Mouse (Mus musculus): ENCODE data around the gene Ptgr2. TPM values are rescaled to one million over a fixed set of nuclear protein-coding genes. Genes with fewer than 3 reads are reported as not detected.
A peak's percentile ranks its signal among the peaks of the same experiment; 100 is the strongest.
"Not testable (repeated sequence)": the region's sequence is repeated elsewhere in the genome, so short reads cannot be mapped to it uniquely, and the experiment has no call there.

The Ptgr2 gene
- polyA plus RNA-seq (2012; rRNA removed): 2.8 and 4.2 TPM in 2 replicates

DNA sequence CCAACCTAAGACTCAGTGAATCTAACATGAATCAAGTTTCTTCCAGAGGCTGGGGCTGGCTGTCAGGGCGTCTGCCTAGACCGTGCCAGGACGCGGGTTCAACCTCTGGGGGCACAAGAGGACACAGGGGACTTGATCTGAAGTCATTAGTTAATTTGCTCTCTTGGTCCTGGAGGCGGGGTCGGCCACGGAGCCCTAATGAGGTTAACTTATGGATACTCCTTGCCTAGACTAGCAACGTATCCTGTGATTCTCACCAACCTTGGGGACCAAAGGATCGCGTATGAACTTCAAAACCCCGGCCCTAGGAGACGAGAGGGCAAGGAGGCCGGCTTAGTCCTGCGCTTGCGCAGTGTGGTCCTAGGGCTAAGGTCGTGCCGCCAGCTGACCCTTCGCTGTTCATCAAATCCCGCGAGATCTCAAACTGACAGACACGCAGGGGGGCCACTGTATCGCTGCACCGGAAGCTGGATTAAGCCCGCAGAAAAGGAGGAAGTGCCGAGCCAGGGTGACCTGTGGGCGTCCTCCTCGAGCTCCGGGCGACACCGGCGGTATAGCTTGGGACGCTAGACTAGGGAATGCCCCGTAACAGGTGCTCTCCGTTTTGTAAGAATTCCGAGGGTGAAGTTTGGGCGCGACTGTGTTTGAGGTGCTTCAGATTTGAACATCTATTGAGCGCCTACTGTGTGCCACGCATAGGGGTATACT is at the start of gene Ptgr2:
Ptgr2 (plus strand) TSS at position 348 of the 708 bp plus-strand sequence.
- H3K27ac ChIP-seq (ENCODE audit: insufficient read depth, low read length): peak within 1 kb of the TSS; percentile 77
- no peaks in the 10 kb centered on the region for H3K27me3 ChIP-seq (ENCODE audit: control insufficient read depth, insufficient read depth, low read length)
- under 1% methylated on average over 39 of the region's 39 CpGs for WGBS
- peak; percentile 54; the same call in 1 of the 2 replicates for TF ChIP-seq POLR2A (IDR thresholded peaks at IDR 0.05; ENCODE audit: low read depth, low read length)
- TF ChIP-seq CTCF (IDR thresholded peaks at IDR 0.05; ENCODE audit: extremely low read depth, insufficient read depth, insufficient read length, insufficient replicate concordance): no peak
- DNase-seq (ENCODE audit: low read depth in 1 of 2, low spot score in 2 of 2): peak; percentile 92 to 94
- peak within 1 kb of the TSS; percentile 74 for H3K4me3 ChIP-seq (ENCODE audit: extremely low read depth, insufficient read depth, insufficient read length)
- peaks cover 5% of the 10 kb centered on the region for H3K4me1 ChIP-seq (ENCODE audit: control insufficient read depth, insufficient read depth, insufficient read length)
- H3K36me3 ChIP-seq (ENCODE audit: control insufficient read depth, insufficient read depth, low read length): no peaks in the 10 kb centered on the region; the same call in 1 of the 2 replicates

- 92% methylated on average over 6 of the region's 6 CpGs for WGBS
- no peak for DNase-seq (ENCODE audit: low read depth in 1 of 2, low spot score in 2 of 2)
- no peak for TF ChIP-seq POLR2A (IDR thresholded peaks at IDR 0.05; ENCODE audit: low read depth, low read length)
- no peak for TF ChIP-seq CTCF (IDR thresholded peaks at IDR 0.05; ENCODE audit: extremely low read depth, insufficient read depth, insufficient read length, insufficient replicate concordance)
These were observed 49.5 kb upstream of the Ptgr2 start for GRCm38 (mm10) chr12:84235577-84235976.

GRCm38 (mm10) chr12:84235981-84236752 is 48.9 kb upstream of the Ptgr2 start:
- Histone ChIP-seq H3K36me3 (ENCODE audit: control insufficient read depth, insufficient read depth, low read length) (no peaks in the 10 kb centered on the region), H3K27me3 (ENCODE audit: control insufficient read depth, insufficient read depth, low read length) (no peaks in the 10 kb centered on the region), H3K4me3 (ENCODE audit: extremely low read depth, insufficient read depth, insufficient read length) (no peak overlapping the region), H3K27ac (ENCODE audit: insufficient read depth, low read length) (no peak overlapping the region), H3K4me1 (ENCODE audit: control insufficient read depth, insufficient read depth, insufficient read length) (no peaks in the 10 kb centered on the region)
- WGBS: 75% methylated on average over 10 of the region's 10 CpGs
- DNase-seq (ENCODE audit: low read depth in 1 of 2, low spot score in 2 of 2): no peak
- TF ChIP-seq CTCF (IDR thresholded peaks at IDR 0.05; ENCODE audit: extremely low read depth, insufficient read depth, insufficient read length, insufficient replicate concordance): no peak
- TF ChIP-seq POLR2A (IDR thresholded peaks at IDR 0.05; ENCODE audit: low read depth, low read length): no peak

More at GRCm38 (mm10) chr12:84235577-84235976, 49.5 kb upstream of the Ptgr2 start:
- Histone ChIP-seq H3K4me3 (ENCODE audit: extremely low read depth, insufficient read depth, insufficient read length) (no peak overlapping the region), H3K36me3 (ENCODE audit: control insufficient read depth, insufficient read depth, low read length) (no peaks in the 10 kb centered on the region), H3K27me3 (ENCODE audit: control insufficient read depth, insufficient read depth, low read length) (no peaks in the 10 kb centered on the region), H3K27ac (ENCODE audit: insufficient read depth, low read length) (no peak overlapping the region), H3K4me1 (ENCODE audit: control insufficient read depth, insufficient read depth, insufficient read length) (no peaks in the 10 kb centered on the region)

GRCm38 (mm10) chr12:84237036-84237435 is 48.0 kb upstream of the Ptgr2 start:
- DNase-seq (ENCODE audit: low read depth in 1 of 2, low spot score in 2 of 2); H3K27me3 ChIP-seq (ENCODE audit: control insufficient read depth, insufficient read depth, low read length); H3K27ac ChIP-seq (ENCODE audit: insufficient read depth, low read length); H3K4me3 ChIP-seq (ENCODE audit: extremely low read depth, insufficient read depth, insufficient read length); H3K4me1 ChIP-seq (ENCODE audit: control insufficient read depth, insufficient read depth, insufficient read length); H3K36me3 ChIP-seq (ENCODE audit: control insufficient read depth, insufficient read depth, low read length): not testable (repeated sequence)
- 82% methylated on average over 5 of the region's 5 CpGs for WGBS

- WGBS: 29% methylated on average over 7 of the region's 7 CpGs
- DNase-seq (ENCODE audit: low read depth in 1 of 2, low spot score in 2 of 2): peak; percentile 82 to 98
- TF ChIP-seq POLR2A (IDR thresholded peaks at IDR 0.05; ENCODE audit: low read depth, low read length): peak; percentile 23; the same call in 1 of the 2 replicates
- no peak for TF ChIP-seq CTCF (IDR thresholded peaks at IDR 0.05; ENCODE audit: extremely low read depth, insufficient read depth, insufficient read length, insufficient replicate concordance)
- Histone ChIP-seq H3K4me3 (ENCODE audit: extremely low read depth, insufficient read depth, insufficient read length) (no peak overlapping the region), H3K4me1 (ENCODE audit: control insufficient read depth, insufficient read depth, insufficient read length) (peaks cover 19% of the 10 kb centered on the region; the same call in 1 of the 2 replicates), H3K27me3 (ENCODE audit: control insufficient read depth, insufficient read depth, low read length) (no peaks in the 10 kb centered on the region), H3K36me3 (ENCODE audit: control insufficient read depth, insufficient read depth, low read length) (no peaks in the 10 kb centered on the region), H3K27ac (ENCODE audit: insufficient read depth, low read length) (peak overlapping the region; percentile 92)
These were observed 41.8 kb upstream of the Ptgr2 start for GRCm38 (mm10) chr12:84243076-84243770.

DNA sequence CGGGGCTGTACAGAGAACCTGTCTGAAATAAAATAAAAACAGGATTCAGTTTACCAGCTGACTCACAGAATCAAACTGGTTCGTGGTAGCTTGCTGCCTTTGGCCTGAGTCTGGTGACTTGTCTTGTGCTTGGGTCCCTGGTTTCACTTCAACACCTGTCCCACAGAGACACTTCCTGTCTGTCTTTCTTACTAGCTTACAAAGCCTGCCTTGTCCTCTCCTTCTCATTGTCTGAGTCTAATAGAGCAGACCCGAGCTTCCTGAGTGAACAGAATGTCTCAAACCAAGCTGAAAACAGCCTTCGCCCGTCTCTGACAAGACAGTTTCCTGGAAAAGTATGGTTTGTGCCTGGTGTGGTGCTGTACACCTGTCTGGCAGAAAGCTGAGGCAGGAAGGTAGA is 39.3 kb upstream of the Ptgr2 start:
- H3K4me3 ChIP-seq (ENCODE audit: extremely low read depth, insufficient read depth, insufficient read length): no peak overlapping the region
- no peaks in the 10 kb centered on the region for H3K36me3 ChIP-seq (ENCODE audit: control insufficient read depth, insufficient read depth, low read length)
- no peak for TF ChIP-seq CTCF (IDR thresholded peaks at IDR 0.05; ENCODE audit: extremely low read depth, insufficient read depth, insufficient read length, insufficient replicate concordance)
- no peak for TF ChIP-seq POLR2A (IDR thresholded peaks at IDR 0.05; ENCODE audit: low read depth, low read length)
- DNase-seq (ENCODE audit: low read depth in 1 of 2, low spot score in 2 of 2): peak; percentile 56 to 82
- 21% methylated on average over 5 of the region's 5 CpGs for WGBS
- no peaks in the 10 kb centered on the region for H3K27me3 ChIP-seq (ENCODE audit: control insufficient read depth, insufficient read depth, low read length)
- H3K4me1 ChIP-seq (ENCODE audit: control insufficient read depth, insufficient read depth, insufficient read length): peaks cover 19% of the 10 kb centered on the region; the same call in 1 of the 2 replicates
- peak overlapping the region; percentile 87 for H3K27ac ChIP-seq (ENCODE audit: insufficient read depth, low read length)
